Mouse (Mus musculus) lung, adult 2 months (tissue): Measurements from ENCODE around the gene Lcp1. TPM values are rescaled to one million over a fixed set of nuclear protein-coding genes. Genes with fewer than 3 reads are reported as not detected.

Source experiments
- DNase-seq: peaks from one replicate; pipeline ENCODE4 v3.0.0; 2022
- H3K4me1 ChIP-seq: fragments of 200-500 bp; 2 replicates; pipeline ENCODE4 v1.6.1; 2011; ENCODE audit warnings: low read length; ENCODE audit not compliant: control insufficient read depth, insufficient read depth
- H3K4me3 ChIP-seq: fragments of 200-500 bp; replicated peaks from 2 replicates; pipeline ENCODE3; 2011; ENCODE audit warnings: low read depth, mild to moderate bottlenecking, control low read depth, low read length; ENCODE audit errors: extremely low read depth
- CTCF ChIP-seq: fragments of 200-500 bp; IDR thresholded peaks from 2 replicates; pipeline ENCODE4 v1.5.1; 2011; ENCODE audit warnings: mild to moderate bottlenecking, low read length, control low read depth; ENCODE audit not compliant: insufficient read depth
- POLR2A ChIP-seq: fragments of 200-500 bp; IDR thresholded peaks from 2 replicates; pipeline ENCODE4 v1.6.1; 2011; ENCODE audit warnings: low read depth, mild to moderate bottlenecking, control low read depth, low read length, borderline replicate concordance; ENCODE audit errors: extremely low read depth
- WGBS: fragments of 180-500 bp; shearing (Covaris S2); methylation state at CpG from one replicate; pipeline ENCODE4 v1.1.7; 2018; 5-methylcytosine and 5-hydroxymethylcytosine counted together
- polyA plus RNA-seq: library from polyadenylated mRNA; depleted of rRNA; stranded (reverse); fragments of >200 nt; gene quantifications from 2 replicates; pipeline ENCODE4 v1.2.3, GENCODE M21; 2012

The Lcp1 gene
- polyA plus RNA-seq, 1 experiment, result 54.4 TPM

DNA sequence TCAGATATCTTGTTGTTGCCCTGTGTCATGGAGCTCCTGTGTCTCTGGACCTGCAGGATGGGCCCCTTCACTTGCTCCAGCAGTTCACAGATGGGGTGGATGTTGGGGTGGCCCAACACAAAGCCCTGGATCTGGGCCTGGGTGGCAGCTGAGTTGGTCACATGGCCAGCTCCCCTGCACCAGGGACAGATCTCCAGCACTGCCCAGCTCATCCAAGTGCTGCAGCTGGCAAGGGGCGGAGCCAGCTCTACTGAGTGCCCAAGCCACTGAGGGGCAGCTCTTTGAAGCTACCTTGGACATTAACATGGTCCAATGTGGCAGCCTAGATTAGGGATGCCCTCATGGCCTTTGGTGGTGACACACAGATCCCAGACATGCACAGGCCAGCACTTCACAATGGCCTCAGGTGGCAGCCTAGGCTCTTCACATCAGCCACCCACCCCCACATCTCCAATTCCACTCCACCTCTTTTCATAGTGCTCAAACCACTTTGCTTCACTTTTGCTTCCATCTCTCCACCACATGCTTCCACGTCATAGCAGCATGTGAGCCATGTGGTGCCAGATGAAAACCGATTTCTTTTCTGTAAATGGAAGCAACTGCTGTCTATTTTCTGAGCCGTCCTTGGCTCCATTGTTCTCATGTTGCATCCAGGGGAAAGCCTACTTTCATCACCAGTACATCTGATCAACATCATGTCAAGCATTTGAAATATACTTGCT, 53.3 kb downstream of the Lcp1 start:
- no peak for TF ChIP-seq POLR2A
- no peak for TF ChIP-seq CTCF
- 84% methylated on average over 4 of the region's 4 CpGs for WGBS
- H3K4me3 ChIP-seq, result no peak overlapping the region
- peaks cover 3% of the 10 kb centered on the region for H3K4me1 ChIP-seq
- DNase-seq, result no peak

DNA sequence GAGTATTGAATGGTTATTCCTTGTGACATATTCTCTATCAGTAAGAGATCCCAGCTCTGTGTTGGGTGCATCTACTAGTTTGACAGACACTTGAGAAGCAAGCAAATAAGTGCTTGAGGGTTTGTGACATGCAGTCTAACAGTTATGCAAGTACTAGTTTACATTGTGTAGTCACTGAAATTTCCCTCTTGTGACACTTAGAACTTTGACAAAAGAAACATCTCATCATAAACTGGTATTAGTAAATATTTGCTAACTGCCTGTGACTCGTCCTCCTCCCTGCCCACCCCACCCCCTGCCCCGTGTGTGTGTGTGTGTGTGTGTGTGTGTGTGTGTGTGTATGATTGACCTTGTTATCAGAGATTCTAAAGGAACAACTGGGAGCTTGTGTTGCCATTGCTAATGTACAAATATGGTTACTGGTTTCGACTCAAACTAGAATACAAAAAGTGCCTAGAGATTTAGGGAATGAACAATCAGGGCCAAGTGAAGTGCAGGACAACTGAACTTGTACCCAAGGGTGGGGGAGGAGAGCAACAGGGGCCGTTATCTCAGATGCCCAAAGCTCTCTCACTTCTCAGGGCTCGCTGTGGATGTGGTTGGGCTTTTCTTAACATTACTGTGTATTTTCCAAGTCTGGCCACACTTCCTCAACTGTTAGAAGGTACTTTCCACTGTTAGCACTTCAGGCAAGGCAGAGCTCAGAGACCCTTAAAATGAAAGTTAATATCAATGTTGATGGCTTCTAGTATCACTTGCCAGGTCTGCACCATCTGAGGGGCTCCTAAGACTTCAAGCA, 55.1 kb downstream of the Lcp1 start:
- Histone ChIP-seq H3K4me1 (no peaks in the 10 kb centered on the region; the same call in 1 of the 2 replicates), H3K4me3 (no peak overlapping the region)
- 44% methylated on average over 5 of the region's 5 CpGs for WGBS
- DNase-seq, result no peak
- TF ChIP-seq CTCF, result no peak
- no peak for TF ChIP-seq POLR2A

- DNase-seq, result no peak
- Histone ChIP-seq H3K4me1 (no peaks in the 10 kb centered on the region; the same call in 1 of the 2 replicates), H3K4me3 (no peak overlapping the region)
- WGBS, result 81% methylated on average over 8 of the region's 8 CpGs
- no peak for TF ChIP-seq POLR2A
- no peak for TF ChIP-seq CTCF
Measured at GRCm38 (mm10) chr14:75186858-75187415, 56.0 kb downstream of the Lcp1 start.

DNA sequence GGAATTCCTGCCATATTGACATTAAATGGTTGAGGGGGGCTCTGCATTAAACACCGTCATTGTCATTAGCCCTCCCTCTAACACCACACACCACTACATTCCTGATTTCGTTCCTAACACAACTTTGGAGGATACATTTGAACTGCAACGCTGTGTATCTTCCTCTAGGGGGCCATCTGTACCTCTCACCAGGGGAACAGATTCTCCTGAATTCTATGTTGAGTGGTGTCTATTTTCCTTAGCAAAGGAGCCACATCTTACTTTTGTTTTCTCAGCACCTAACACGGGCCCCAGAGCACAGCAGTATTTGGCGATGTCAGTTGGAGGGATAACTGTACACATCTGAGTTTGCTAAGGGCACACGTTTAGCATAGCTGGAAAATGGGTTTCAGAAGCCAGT, 57.6 kb downstream of the Lcp1 start:
- Histone ChIP-seq H3K4me1 (no peaks in the 10 kb centered on the region), H3K4me3 (no peak overlapping the region)
- 65% methylated on average over 6 of the region's 6 CpGs for WGBS
- no peak for TF ChIP-seq CTCF
- TF ChIP-seq POLR2A, result no peak
- DNase-seq, result no peak

DNA sequence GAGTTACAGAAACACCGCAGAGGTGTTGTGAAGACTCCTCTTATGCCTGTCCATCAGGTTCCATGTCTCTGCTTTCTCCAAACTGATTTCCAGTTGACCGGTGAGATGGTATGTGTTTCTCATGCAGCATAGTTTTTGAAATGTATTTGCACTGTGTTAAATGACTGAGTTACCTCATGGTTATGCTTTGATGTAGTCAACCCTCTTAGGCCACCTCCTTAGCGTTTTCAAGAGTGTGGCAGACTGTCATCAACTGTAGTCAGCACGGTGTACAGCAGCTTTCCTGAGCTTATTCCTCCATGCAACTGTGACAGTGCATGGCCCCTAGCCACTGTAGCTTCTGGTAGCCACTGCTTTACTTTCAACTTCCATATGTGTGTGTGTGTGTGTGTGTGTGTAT, 58.1 kb downstream of the Lcp1 start:
- Histone ChIP-seq H3K4me1 (no peaks in the 10 kb centered on the region), H3K4me3 (no peak overlapping the region)
- DNase-seq, result no peak
- 68% methylated on average over 4 of the region's 4 CpGs for WGBS
- TF ChIP-seq POLR2A, result no peak
- no peak for TF ChIP-seq CTCF

DNA sequence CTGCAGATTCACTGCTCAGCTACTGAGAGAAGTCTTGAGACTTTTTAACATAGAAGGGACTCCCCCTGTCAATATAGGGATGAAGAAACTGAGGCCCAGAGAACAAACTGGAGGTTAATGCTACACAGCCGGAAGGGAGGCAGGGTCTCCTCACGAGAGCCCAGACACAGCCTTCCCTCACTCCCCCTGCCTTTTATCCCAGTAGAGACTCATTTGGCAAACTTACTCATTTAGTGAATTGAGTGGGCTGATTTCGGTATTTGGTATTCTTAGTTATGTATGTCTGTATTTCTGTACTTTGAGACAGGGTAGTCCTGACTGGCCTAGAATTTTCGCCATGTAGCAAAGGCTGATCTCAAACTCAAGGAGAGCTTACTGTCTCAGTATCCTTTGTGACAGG, 59.8 kb downstream of the Lcp1 start:
- TF ChIP-seq CTCF, result no peak
- TF ChIP-seq POLR2A, result no peak
- no peak for DNase-seq
- 84% methylated on average over 4 of the region's 4 CpGs for WGBS
- no peak overlapping the region for H3K4me3 ChIP-seq
- no peaks in the 10 kb centered on the region for H3K4me1 ChIP-seq

DNA sequence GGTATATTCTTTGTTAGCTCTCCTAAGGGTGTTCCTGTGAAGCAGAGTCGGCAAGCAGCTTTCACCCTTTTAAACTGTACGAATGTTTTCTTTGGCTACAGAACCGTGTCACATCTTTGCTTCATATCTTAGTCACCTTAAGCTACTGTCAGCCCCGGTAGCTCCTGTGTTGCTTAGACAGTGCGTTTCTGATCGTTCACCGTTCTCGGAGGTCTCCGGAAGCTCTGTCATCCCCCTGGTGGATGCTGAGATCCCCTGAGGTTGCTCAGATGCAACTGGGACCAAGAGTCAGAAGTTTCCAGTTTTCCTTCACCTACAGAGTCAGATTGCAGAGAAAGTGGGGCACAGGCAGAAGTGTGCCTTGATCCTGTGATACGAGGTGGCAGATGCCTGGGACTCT, 61.5 kb downstream of the Lcp1 start:
- no peak overlapping the region for H3K4me3 ChIP-seq
- TF ChIP-seq CTCF (no peak), POLR2A (no peak)
- DNase-seq, result no peak
- 65% methylated on average over 10 of the region's 10 CpGs for WGBS
- H3K4me1 ChIP-seq, result no peaks in the 10 kb centered on the region; the same call in 1 of the 2 replicates

- no peaks in the 10 kb centered on the region; the same call in 1 of the 2 replicates for H3K4me1 ChIP-seq
- no peak for DNase-seq
- TF ChIP-seq POLR2A, result no peak
Measured at GRCm38 (mm10) chr14:75192858-75193257, 62.0 kb downstream of the Lcp1 start.

DNA sequence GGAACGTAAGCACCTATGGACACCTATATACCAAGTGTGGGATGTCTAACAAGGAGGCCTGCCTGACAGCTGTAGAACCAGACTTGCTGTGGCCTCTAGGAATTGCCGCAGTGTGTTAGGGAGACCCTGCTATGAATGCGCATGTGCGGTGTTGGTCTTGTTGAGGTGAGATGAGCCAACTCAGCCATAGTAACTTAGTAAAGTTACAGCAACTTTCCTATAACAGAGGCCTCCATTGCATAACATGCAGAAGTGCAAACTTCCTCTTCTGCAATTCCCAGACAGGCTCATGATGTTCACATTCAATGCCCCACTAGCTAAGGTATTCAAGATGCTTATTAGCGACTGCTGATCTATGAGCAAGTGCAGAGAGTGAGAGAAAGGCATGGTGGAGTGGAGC, 64.6 kb downstream of the Lcp1 start:
- 81% methylated on average over 5 of the region's 5 CpGs for WGBS
- no peaks in the 10 kb centered on the region; the same call in 1 of the 2 replicates for H3K4me1 ChIP-seq
- no peak for DNase-seq
- H3K4me3 ChIP-seq, result no peak overlapping the region
- no peak for TF ChIP-seq POLR2A
- TF ChIP-seq CTCF, result no peak

More at GRCm38 (mm10) chr14:75192858-75193257, 62.0 kb downstream of the Lcp1 start:
- no peak overlapping the region for H3K4me3 ChIP-seq
- 59% methylated on average over 10 of the region's 10 CpGs for WGBS

DNA sequence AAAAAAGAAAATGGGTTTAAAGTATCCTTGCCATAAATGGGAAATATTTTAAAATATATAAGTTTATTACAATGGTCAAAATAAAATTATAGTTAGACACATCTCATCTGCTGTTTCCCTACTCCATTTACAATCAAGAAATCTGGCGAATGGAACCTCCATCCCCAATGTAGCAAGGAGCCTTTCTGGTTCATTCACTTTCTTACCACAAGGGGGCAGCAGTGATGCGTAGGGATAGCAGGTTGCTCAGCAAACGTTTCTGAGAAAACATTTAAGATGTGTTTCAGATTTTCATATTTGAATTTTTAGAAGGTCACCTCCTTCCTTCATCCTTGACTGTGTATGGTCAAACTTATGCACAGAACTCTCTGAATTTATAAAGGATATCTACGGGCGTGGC, 66.1 kb downstream of the Lcp1 start:
- 39% methylated on average over 5 of the region's 5 CpGs for WGBS
- H3K4me3 ChIP-seq, result no peak overlapping the region
- no peak for DNase-seq
- TF ChIP-seq CTCF (peak; percentile 61), POLR2A (no peak)
- no peaks in the 10 kb centered on the region; the same call in 1 of the 2 replicates for H3K4me1 ChIP-seq
